Mouse (Mus musculus) urinary bladder, adult 18-20 months (tissue): ENCODE measurements at regions not wholly inside any gene's neighbourhood (a gene's known extent, or its start where the extent isn't known, plus 50 kb on each side); places are given as distances from the start of the nearest gene placed in this dataset.
A peak's percentile ranks its signal among the peaks of the same experiment; 100 is the strongest.

Experiments
- DNase-seq, 2 experiments: peaks; one replicate each; pipeline ENCODE4 v3.0.0; 2022; ENCODE audit warnings: low spot score in 2 of 2, mixed read lengths in 2 of 2

GRCm38 (mm10) chr3:54597326-54598274, 95.0 kb upstream of the Supt20 start:
- peak in 1 of 2 experiments; percentile 45 for DNase-seq

GRCm38 (mm10) chr3:54598296-54598695, 94.3 kb upstream of the Supt20 start:
- DNase-seq = no peak

- no peak for DNase-seq
These were observed 87.8 kb upstream of the Supt20 start for GRCm38 (mm10) chr3:54604705-54605379.

GRCm38 (mm10) chr3:54611431-54611990, 81.1 kb upstream of the Supt20 start:
- DNase-seq = no peak

DNA sequence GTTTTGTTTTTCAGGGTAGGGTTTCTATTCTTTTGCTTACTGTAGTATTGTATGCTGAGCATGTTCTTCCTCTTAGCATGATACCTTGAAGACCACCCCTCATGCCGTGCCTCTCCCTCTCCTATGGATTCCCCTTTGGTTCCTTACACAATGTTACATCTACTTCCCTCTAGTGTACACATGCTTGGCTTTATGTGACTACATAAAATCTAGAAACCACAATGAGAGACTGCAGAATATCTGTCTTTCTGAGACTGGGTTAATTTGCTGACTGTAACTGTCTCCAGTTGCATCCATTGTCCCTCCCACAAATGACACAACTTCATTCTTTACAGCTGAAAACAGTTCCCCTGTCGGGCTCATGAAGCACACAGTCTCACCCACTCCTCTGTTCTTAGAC, 78.8 kb upstream of the Supt20 start:
- DNase-seq = no peak

DNA sequence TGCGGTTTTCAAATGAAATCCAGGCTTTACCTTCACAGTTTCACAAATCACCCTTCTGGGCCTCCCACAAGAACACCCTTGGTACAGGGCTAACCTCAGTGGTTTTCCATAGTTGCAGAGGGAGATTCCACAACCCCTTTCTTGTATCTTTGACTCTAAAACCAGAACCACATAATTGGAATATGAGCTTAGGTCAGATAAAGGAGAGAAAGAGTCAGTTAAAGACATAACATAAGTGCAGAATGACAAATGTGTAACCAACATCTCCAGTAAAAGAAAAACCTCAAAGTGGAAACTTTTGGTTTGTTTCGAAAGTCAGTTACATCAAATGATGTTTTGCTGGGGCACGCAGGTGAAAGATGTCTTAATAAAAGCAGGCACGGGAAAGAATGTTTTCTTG, 75.3 kb upstream of the Supt20 start:
- DNase-seq = no peak

DNA sequence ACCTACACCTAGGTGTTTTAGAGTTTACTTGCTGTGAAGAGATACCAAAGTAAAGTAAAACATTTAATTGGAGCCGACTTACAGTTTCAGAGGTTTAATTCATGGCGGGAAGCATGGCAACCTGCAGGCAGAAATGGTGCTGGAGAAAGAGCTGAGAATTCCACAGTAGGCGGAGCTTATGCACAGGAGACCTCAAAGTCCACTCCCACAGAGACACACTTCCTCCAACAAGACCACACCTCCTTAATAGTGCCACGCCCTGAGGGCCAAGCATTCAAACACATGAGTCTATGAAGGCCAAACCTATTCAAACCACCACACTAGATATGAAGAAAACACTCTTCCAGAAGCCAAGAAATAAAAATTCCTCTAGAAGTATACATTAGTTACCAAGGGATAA, 74.3 kb upstream of the Supt20 start:
- no peak for DNase-seq

- DNase-seq = no peak
These were observed 62.4 kb upstream of the Supt20 start for GRCm38 (mm10) chr3:54630254-54630653.

GRCm38 (mm10) chr3:54632731-54633130, 59.9 kb upstream of the Supt20 start:
- no peak for DNase-seq

DNA sequence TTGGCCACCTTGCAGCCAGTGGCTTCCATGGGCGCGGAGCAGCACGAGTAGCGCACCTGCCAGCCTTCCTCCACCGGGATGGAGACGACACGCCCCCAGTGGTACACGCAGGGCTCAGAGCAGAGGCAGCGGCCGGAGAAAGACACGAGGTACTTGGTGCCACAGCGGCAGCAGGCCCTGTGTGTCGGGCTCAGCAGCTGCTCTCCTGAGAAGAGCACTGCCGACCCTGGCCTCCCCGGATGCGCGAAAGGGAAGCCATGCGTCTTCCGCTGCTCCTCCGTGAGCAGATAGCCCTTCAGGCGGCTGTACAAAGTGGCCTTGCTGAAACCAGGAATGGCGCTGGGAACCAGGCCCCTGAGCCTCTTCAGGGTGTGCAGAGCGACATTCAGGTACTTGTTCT, 59.2 kb upstream of the Supt20 start:
- no peak for DNase-seq

DNA sequence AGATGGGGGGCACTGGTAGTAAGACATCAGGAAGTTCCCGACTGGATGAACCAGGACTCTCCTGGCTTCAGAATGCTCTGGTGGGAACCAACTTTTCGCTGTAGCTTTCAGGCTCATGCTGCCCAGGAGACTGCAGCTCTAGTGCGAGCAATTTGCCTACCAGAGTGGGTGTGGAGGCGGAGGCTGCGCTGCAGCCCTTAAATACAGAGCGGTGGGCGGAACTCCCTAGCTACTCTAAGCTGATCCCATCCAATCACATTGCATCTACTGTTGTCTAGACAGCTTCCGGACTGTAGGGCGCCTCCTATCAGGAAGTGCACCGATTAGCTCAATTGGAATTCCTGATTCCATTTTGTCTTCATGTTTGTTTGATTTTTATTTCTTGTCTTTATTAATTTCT, 58.2 kb upstream of the Supt20 start:
- no peak for DNase-seq
